Mouse (Mus musculus): Measurements from ENCODE around the gene Gm28308. TPM values are rescaled to one million over a fixed set of nuclear protein-coding genes. Genes with fewer than 3 reads are reported as not detected.

The Gm28308 gene
- total and polyA plus RNA-seq, 3 experiments = not detected

DNA sequence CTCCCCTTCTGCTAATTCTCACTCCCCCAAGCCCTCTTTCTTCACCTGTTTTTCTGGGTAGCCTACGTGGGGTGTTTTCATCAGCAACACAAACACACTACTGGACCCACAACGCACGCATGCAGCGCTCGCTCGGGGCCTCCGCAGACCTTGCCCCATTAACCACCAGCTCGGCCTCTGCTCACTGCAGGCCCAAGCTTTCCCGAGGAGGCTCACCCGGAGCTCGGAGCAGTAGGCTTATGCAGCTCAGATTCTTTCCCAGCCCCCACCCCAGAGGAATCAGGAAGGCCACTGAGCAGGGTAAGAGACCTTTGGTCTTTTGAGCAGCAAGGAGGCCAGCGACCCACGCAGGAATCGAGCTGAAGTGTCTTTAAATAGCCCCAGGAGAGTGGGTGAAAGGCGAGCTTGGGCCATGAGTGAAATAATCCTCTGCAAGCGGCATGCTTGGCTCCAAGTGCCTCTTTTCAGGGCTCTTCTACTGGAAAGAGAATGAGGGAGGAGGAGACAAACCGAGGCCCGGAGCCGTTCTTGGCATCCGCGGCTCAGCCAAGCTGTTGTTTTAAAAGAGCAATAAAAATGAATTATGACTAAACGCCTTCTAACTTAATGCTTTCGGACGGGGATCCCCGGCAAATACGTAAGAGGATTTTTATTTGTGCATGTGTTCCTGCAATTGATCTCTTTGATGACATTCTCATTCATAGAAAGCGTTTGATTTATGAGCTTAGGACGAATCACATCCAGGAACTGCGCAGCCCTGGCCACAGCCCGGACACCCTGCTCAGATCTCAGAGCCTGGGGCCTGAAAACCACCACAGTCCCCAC lies 52.4 kb downstream of the Gm28308 start:
- no peak for DNase-seq (ENCODE audit: low read depth, low spot score)
- no peaks in the 10 kb centered on the region for H3K27me3 ChIP-seq (ENCODE audit: control insufficient read depth in 1 of 2, insufficient read depth in 2 of 2, low read length in 2 of 2)
- H3K9ac ChIP-seq (ENCODE audit: control insufficient read depth, low read depth, low read length, poor library complexity, severe bottlenecking) = no peak overlapping the region
- no peaks in the 10 kb centered on the region for H3K79me2 ChIP-seq (ENCODE audit: control insufficient read depth, insufficient read depth, low read length, poor library complexity)
- no peaks in the 10 kb centered on the region for H3K9me3 ChIP-seq (replicated peaks; ENCODE audit: insufficient read depth, low read length)
- H3K4me1 ChIP-seq (ENCODE audit: control insufficient read depth in 1 of 2, insufficient read depth in 2 of 2, low read length in 2 of 2) = no peaks in the 10 kb centered on the region
- no peak overlapping the region for H3K4me3 ChIP-seq (ENCODE audit: control insufficient read depth in 1 of 2, insufficient read depth in 1 of 2, low read depth in 2 of 2, low read length in 2 of 2)
- no peaks in the 10 kb centered on the region for H3K36me3 ChIP-seq (ENCODE audit: control insufficient read depth in 1 of 2, insufficient read depth in 2 of 2, low read length in 2 of 2)
- TF ChIP-seq CHD1 (IDR thresholded peaks at IDR 0.05; ENCODE audit: low read depth, low read length) = no peak
- TF ChIP-seq MAZ (IDR thresholded peaks at IDR 0.05; ENCODE audit: low read depth, low read length) = no peak
- no peak for TF ChIP-seq MAFK (IDR thresholded peaks at IDR 0.05; ENCODE audit: borderline replicate concordance, low read depth, low read length)
- TF ChIP-seq ZMIZ1 (IDR thresholded peaks at IDR 0.05; ENCODE audit: low read depth, low read length) = no peak
- TF ChIP-seq E2F4 (IDR thresholded peaks at IDR 0.05; ENCODE audit: borderline replicate concordance, low read depth, low read length) = no peak
- TF ChIP-seq TAL1 (IDR thresholded peaks at IDR 0.05; ENCODE audit: low read length) = no peak
- TF ChIP-seq HCFC1 (IDR thresholded peaks at IDR 0.05; ENCODE audit: low read depth, low read length) = no peak
- no peak overlapping the region for H3K27ac ChIP-seq (ENCODE audit: control insufficient read depth, low read depth, low read length)

DNA sequence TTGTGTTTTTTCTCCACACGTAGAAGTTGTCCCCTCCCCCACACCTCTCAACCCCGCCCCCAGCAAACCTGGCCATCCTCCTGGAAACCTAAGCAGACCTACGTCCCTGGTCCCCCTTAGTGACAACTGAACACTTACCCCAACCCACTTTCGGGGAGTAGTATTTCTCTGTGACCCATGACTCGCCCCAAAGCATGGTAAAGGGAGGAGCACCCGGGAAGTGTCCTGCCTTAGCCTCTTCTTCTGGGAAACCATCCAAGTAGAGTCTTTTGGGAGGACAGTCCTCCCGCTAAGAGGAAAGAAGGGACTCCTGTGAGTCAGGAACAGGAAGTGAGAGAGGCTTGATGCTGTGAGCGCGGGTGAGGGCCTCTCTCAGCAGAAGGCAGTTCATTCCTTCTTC lies 53.2 kb downstream of the Gm28308 start:
- no peaks in the 10 kb centered on the region for H3K9me3 ChIP-seq (replicated peaks; ENCODE audit: insufficient read depth, low read length)
- no peaks in the 10 kb centered on the region for H3K79me2 ChIP-seq (ENCODE audit: control insufficient read depth, insufficient read depth, low read length, poor library complexity)
- H3K36me3 ChIP-seq (ENCODE audit: control insufficient read depth in 1 of 2, insufficient read depth in 2 of 2, low read length in 2 of 2) = no peaks in the 10 kb centered on the region
- H3K9ac ChIP-seq (ENCODE audit: control insufficient read depth, low read depth, low read length, poor library complexity, severe bottlenecking) = no peak overlapping the region
- TF ChIP-seq MYC (IDR thresholded peaks at IDR 0.05; ENCODE audit: low read depth, low read length) (no peak), E2F4 (IDR thresholded peaks at IDR 0.05; ENCODE audit: borderline replicate concordance, low read depth, low read length) (no peak), JUND (IDR thresholded peaks at IDR 0.05; ENCODE audit: low read depth, low read length) (no peak), NELFE (IDR thresholded peaks at IDR 0.05; ENCODE audit: low read depth, low read length) (no peak), CHD2 (IDR thresholded peaks at IDR 0.05; ENCODE audit: low read length) (no peak), USF2 (IDR thresholded peaks at IDR 0.05; ENCODE audit: borderline replicate concordance in 1 of 2, insufficient read depth in 1 of 2, low read depth in 1 of 2, low read length in 2 of 2) (no peak), ZC3H11A (IDR thresholded peaks at IDR 0.05; ENCODE audit: low read depth, low read length) (no peak), HCFC1 (IDR thresholded peaks at IDR 0.05; ENCODE audit: low read depth, low read length) (no peak), BHLHE40 (IDR thresholded peaks at IDR 0.05; ENCODE audit: borderline replicate concordance, low read depth, low read length) (no peak), GATA1 (IDR thresholded peaks at IDR 0.05; ENCODE audit: low read depth, low read length) (no peak), POLR2AphosphoS2 (IDR thresholded peaks at IDR 0.05; ENCODE audit: low read length) (no peak), MAZ (IDR thresholded peaks at IDR 0.05; ENCODE audit: low read depth, low read length) (no peak), MXI1 (IDR thresholded peaks at IDR 0.05; ENCODE audit: low read depth, low read length) (no peak), MAFK (IDR thresholded peaks at IDR 0.05; ENCODE audit: borderline replicate concordance, low read depth, low read length) (no peak), ZKSCAN1 (IDR thresholded peaks at IDR 0.05; ENCODE audit: low read depth, low read length) (no peak), USF1 (IDR thresholded peaks at IDR 0.05; ENCODE audit: low read depth, low read length) (no peak)
- no peaks in the 10 kb centered on the region for H3K4me1 ChIP-seq (ENCODE audit: control insufficient read depth in 1 of 2, insufficient read depth in 2 of 2, low read length in 2 of 2)
- no peak overlapping the region for H3K4me3 ChIP-seq (ENCODE audit: control insufficient read depth in 1 of 2, insufficient read depth in 1 of 2, low read depth in 2 of 2, low read length in 2 of 2)
- DNase-seq (ENCODE audit: low read depth, low spot score) = no peak
- no peak overlapping the region for H3K27ac ChIP-seq (ENCODE audit: control insufficient read depth, low read depth, low read length)
- no peaks in the 10 kb centered on the region for H3K27me3 ChIP-seq (ENCODE audit: control insufficient read depth in 1 of 2, insufficient read depth in 2 of 2, low read length in 2 of 2)
